Mouse (Mus musculus) G1E (cell line): ENCODE results near the gene Hist1h2bc. TPM values are rescaled to one million over a fixed set of nuclear protein-coding genes. Genes with fewer than 3 reads are reported as not detected.
A peak's percentile ranks its signal among the peaks of the same experiment; 100 is the strongest.
"Not testable (repeated sequence)": the region's sequence is repeated elsewhere in the genome, so short reads cannot be mapped to it uniquely, and the experiment has no call there.

Experiments used
- ATAC-seq: 2 replicates; pipeline ENCODE4 v1.8.0; 2016; ENCODE audit warnings: mild to moderate bottlenecking; ENCODE audit not compliant: insufficient number of reproducible peaks, poor library complexity, low FRiP score, severe bottlenecking; ENCODE audit errors: extremely low read depth
- DNase-seq: peaks from one replicate; pipeline ENCODE4 v3.0.0; 2012; ENCODE audit warnings: low spot score
- H3K27me3 ChIP-seq: 2 replicates; pipeline ENCODE4 v1.6.1; 2012; ENCODE audit warnings: mild to moderate bottlenecking, low read length, inconsistent platforms; ENCODE audit not compliant: insufficient read depth
- H3K36me3 ChIP-seq: replicated peaks from 2 replicates; pipeline ENCODE3; 2012; ENCODE audit warnings: mild to moderate bottlenecking, inconsistent platforms
- H3K4me1 ChIP-seq: 2 replicates; pipeline ENCODE4 v1.6.1; 2012; ENCODE audit warnings: low read depth, low read length, inconsistent platforms, mixed read lengths; ENCODE audit not compliant: insufficient read depth
- H3K4me3 ChIP-seq: 2 replicates; pipeline ENCODE4 v1.5.1; 2012; ENCODE audit warnings: low read depth, mild to moderate bottlenecking, inconsistent platforms, low read length, moderate library complexity, mixed read lengths
- H3K9me3 ChIP-seq: replicated peaks from 2 replicates; pipeline ENCODE4 v1.6.1; 2012; ENCODE audit warnings: inconsistent platforms
- CTCF ChIP-seq: IDR thresholded peaks from 2 replicates; pipeline ENCODE4 v1.5.1; 2012; ENCODE audit warnings: low read depth, low read length, inconsistent platforms, mixed read lengths
- GATA1 ChIP-seq: IDR thresholded peaks from 2 replicates; pipeline ENCODE4 v1.6.1; 2012; ENCODE audit warnings: borderline replicate concordance, low read length, inconsistent platforms, mixed read lengths
- GATA2 ChIP-seq: IDR thresholded peaks from 2 replicates; pipeline ENCODE4 v1.6.1; 2012; ENCODE audit warnings: low read depth, low read length, inconsistent platforms, borderline replicate concordance
- POLR2AphosphoS5 ChIP-seq: IDR thresholded peaks from 2 replicates; pipeline ENCODE4 v1.6.1; 2012; ENCODE audit warnings: low read depth, low read length, inconsistent platforms; ENCODE audit not compliant: insufficient replicate concordance
- TAL1 ChIP-seq: conservative IDR thresholded peaks from 2 replicates; pipeline ENCODE4 v1.6.1; 2012; ENCODE audit warnings: low read depth, low read length, inconsistent platforms, mixed read lengths
- polyA plus RNA-seq: library from polyadenylated mRNA; stranded (reverse); fragments of >175 nt; gene quantifications from 2 replicates; pipeline ENCODE4 v1.2.3, GENCODE M21; 2012
- total RNA-seq, 2 experiments: library from RNA; stranded (forward) in 1 of 2; stranded (reverse) in 1 of 2; fragments of 200-1000 nt in 1 of 2; fragments of >200 nt in 1 of 2; fragmentation: Nextera tagmentation in 1 of 2; gene quantifications; 2 replicates each; pipeline ENCODE4 v1.2.3; 2014 to 2017

Gene Hist1h2bc
- total and polyA plus RNA-seq, 3 experiments = 8.5 to 387 (median 62.5) TPM

DNA sequence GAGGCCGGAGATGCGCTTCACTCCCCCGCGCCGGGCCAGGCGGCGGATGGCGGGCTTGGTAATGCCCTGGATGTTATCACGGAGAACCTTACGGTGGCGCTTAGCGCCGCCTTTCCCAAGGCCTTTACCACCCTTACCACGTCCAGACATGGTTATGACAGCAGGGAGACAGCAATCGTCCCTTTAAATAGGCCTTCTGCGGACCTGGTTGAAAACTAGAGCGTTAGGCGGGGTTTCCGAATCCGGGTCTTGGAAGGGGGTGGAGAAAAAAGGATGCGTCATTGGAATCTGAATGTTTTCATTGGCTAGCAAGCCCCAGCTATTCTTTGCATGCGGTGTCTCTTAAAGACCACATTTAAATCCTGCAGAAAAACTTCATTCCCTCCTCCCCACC is 14.3 kb downstream of the Hist1h2bc start, which contains the start of gene Hist1h4c:
Gene Hist1h4c (minus strand): TSS at position 155 of the 394 bp plus-strand sequence.
- no peak for TF ChIP-seq CTCF
- TF ChIP-seq GATA1 = no peak
- no peak for TF ChIP-seq GATA2
- TF ChIP-seq POLR2AphosphoS5 = peak; percentile 99
- TF ChIP-seq TAL1 = no peak
- Histone ChIP-seq H3K36me3 (no peaks in the 10 kb centered on the region), H3K9me3 (no peaks in the 10 kb centered on the region), H3K27me3 (no peaks in the 10 kb centered on the region), H3K4me1 (peaks cover 31% of the 10 kb centered on the region), H3K4me3 (peak within 1 kb of the TSS; percentile 66)
- DNase-seq = peak; percentile 74
- ATAC-seq = peak; percentile 81

DNA sequence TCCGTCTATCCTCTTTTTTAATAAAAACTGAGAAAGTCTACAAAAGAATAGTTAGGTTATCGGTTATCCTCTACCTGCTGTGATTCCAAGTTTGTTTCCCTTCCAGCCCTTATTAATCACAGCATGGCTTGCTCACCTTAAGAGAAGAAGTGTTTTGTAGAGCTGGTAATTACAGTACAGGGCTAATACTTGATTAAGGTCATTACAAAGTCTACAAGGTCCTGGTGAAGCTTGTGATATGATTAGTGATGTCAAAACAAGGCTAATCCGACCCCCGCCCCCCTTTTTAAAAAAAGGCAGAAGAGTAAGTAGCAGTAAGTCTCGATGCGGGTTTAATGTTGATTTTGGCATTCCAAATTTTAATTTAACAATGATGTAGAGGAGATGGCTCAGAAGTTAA is 15.0 kb downstream of the Hist1h2bc start:
- no peaks in the 10 kb centered on the region for H3K9me3 ChIP-seq
- no peak for TF ChIP-seq GATA2
- no peak for TF ChIP-seq GATA1
- no peak for TF ChIP-seq POLR2AphosphoS5
- no peak for TF ChIP-seq CTCF
- no peak for TF ChIP-seq TAL1
- DNase-seq (no peak), ATAC-seq (no peak)
- H3K4me1 ChIP-seq = peaks cover 31% of the 10 kb centered on the region
- H3K27me3 ChIP-seq = peaks cover 4% of the 10 kb centered on the region; the same call in 1 of the 2 replicates
- no peak overlapping the region; the same call in 1 of the 2 replicates for H3K4me3 ChIP-seq
- no peaks in the 10 kb centered on the region for H3K36me3 ChIP-seq

DNA sequence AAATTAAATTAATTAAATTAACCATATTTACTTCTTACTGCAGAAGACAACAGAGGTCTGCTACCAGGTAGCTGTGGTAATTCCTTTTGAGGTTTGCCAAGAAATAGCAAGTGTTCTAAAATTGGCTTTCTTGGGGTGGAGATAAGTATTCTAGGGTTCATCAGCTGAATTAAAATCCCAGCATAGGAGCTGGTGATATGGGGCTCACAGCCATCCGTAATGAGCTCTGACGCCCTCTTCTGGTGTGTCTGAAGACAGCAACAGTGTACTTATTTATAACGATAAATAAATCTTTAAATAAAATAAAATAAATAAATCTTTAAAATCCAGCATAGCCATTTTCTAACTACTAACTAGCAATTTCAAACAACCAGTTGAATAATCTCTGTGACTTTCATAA is 15.8 kb downstream of the Hist1h2bc start:
- TF ChIP-seq TAL1 (no peak), CTCF (no peak), GATA2 (no peak), POLR2AphosphoS5 (no peak), GATA1 (no peak)
- no peaks in the 10 kb centered on the region for H3K9me3 ChIP-seq
- H3K4me3 ChIP-seq = no peak overlapping the region
- no peak for ATAC-seq
- peaks cover 8% of the 10 kb centered on the region for H3K27me3 ChIP-seq
- H3K36me3 ChIP-seq = no peaks in the 10 kb centered on the region
- DNase-seq = no peak
- peaks cover 31% of the 10 kb centered on the region for H3K4me1 ChIP-seq

DNA sequence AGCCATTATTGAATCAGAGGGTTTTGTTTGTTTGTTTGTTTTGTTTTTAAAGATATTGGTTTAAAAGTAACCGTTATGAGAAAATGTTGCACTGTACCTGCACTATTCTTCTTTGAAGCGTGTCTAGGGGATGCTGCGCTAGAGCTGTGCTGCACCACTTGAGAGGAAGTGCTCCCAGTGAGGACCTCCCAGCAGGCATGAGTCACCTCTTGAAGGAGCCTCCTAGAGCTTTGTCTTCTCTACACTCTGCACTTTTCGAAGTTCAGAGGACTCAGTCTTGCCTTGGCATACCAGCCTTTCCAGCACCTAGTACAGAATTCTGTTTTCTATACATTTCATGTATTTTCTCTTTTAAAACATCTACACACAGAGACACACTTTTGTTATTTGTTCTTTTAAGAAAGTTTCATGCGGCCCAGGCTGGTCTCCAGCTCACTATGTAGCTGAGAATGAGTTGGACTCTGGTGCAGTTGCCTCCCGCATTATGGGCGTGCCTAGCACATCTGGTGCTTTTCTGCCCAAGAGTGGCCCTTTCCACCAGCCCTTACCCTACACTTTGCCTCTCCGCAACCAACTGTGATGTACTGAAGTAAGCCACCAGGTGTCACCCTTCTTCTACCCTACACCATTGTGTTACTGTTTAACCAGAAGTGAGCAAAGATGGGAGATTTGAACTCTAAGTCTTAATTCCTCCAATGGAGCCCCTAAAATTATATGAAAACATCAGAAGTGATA is 17.0 kb downstream of the Hist1h2bc start:
- ATAC-seq = peak; percentile 18; the same call in 1 of the 2 replicates
- no peak for DNase-seq
- Histone ChIP-seq H3K27me3 (peaks cover 12% of the 10 kb centered on the region), H3K4me3 (no peak overlapping the region; the same call in 1 of the 2 replicates), H3K36me3 (no peaks in the 10 kb centered on the region), H3K4me1 (peaks cover 32% of the 10 kb centered on the region), H3K9me3 (no peaks in the 10 kb centered on the region)
- TF ChIP-seq GATA1 (no peak), CTCF (peak; percentile 51)

DNA sequence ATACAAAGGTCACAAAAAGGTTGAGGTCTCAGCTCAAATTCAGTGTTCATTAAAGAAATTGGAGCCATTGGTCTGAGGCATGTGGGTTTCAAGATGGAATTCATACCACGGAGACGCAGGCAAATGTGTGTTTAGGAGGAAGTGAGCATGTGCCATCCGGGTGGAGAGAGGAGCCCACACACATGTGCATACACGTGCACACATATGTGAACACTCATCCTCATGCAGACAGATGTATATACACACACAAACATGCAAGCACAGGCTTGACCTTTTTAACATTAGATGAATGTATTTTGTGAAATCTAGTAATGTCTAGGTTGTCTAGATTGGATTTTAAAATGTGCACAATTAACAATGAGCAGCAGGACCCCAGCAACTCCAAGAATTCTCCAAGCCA is 18.2 kb downstream of the Hist1h2bc start:
- no peaks in the 10 kb centered on the region for H3K36me3 ChIP-seq
- peaks cover 25% of the 10 kb centered on the region for H3K4me1 ChIP-seq
- no peak for TF ChIP-seq GATA1
- no peak for TF ChIP-seq GATA2
- TF ChIP-seq TAL1 = no peak
- no peak for TF ChIP-seq POLR2AphosphoS5
- TF ChIP-seq CTCF = no peak
- DNase-seq (no peak), ATAC-seq (no peak)
- H3K27me3 ChIP-seq = peaks cover 17% of the 10 kb centered on the region
- no peak overlapping the region for H3K4me3 ChIP-seq
- no peaks in the 10 kb centered on the region for H3K9me3 ChIP-seq

DNA sequence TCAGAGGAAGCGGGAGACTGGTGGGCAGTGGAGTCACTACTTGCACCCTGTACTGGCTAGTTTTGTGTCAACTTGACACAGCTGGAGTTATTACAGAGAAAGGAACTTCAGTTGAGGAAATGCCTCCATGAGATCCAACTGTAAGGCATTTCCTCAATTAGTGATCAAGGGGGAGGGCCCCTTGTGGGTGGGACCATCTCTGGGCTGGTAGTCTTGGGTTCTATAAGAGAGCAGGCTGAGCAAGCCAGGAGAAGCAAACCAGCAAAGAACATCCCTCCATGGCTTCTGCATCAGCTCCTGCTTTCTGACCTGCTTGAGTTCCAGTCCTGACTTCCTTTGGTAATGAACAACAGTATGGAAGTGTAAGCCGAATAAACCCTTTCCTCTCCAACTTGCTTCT is 18.8 kb downstream of the Hist1h2bc start:
- H3K4me3 ChIP-seq, ATAC-seq, H3K36me3 ChIP-seq, DNase-seq, H3K9me3 ChIP-seq: not testable (repeated sequence)
- H3K27me3 ChIP-seq = peaks cover 22% of the 10 kb centered on the region
- H3K4me1 ChIP-seq = peaks cover 25% of the 10 kb centered on the region
